Mouse (Mus musculus) forebrain, postnatal 0 days (tissue): Measurements from ENCODE around the gene Frmd5. TPM values are rescaled to one million over a fixed set of nuclear protein-coding genes. Genes with fewer than 3 reads are reported as not detected.
A peak's percentile ranks its signal among the peaks of the same experiment; 100 is the strongest.

ENCODE experiments used
- ATAC-seq: fragments of 200-750 bp; cut with Nextera tagmentation; 2 replicates; pipeline ENCODE4 v1.8.0; 2017; ENCODE audit warnings: mild to moderate bottlenecking, moderate library complexity
- DNase-seq: peaks from one replicate; pipeline ENCODE4 v3.0.0-alpha.2; 2015
- H3K27ac ChIP-seq: fragments of 300-500 bp; sonication (generic); 2 replicates; pipeline ENCODE4 v1.5.1; 2014; ENCODE audit warnings: low read depth, mild to moderate bottlenecking, antibody characterized with exemption, low read length, moderate library complexity, mixed read lengths
- H3K27me3 ChIP-seq: fragments of 300-500 bp; sonication (generic); 2 replicates; pipeline ENCODE4 v1.6.1; 2014; ENCODE audit warnings: mild to moderate bottlenecking, low read length, mixed read lengths; ENCODE audit not compliant: insufficient read depth
- H3K36me3 ChIP-seq: fragments of 300-500 bp; sonication (generic); 2 replicates; pipeline ENCODE4 v1.6.1; 2014; ENCODE audit warnings: mild to moderate bottlenecking, moderate library complexity; ENCODE audit not compliant: insufficient read depth
- H3K4me1 ChIP-seq: fragments of 300-500 bp; sonication (generic); 2 replicates; pipeline ENCODE4 v1.6.1; 2014; ENCODE audit warnings: antibody characterized with exemption; ENCODE audit not compliant: insufficient read depth
- H3K4me2 ChIP-seq: fragments of 300-500 bp; sonication (generic); 2 replicates; pipeline ENCODE4 v1.6.1; 2014; ENCODE audit warnings: low read depth, mild to moderate bottlenecking, moderate library complexity
- H3K4me3 ChIP-seq: fragments of 300-500 bp; sonication (generic); 2 replicates; pipeline ENCODE4 v1.5.1; 2014; ENCODE audit warnings: low read depth, low read length, mixed read lengths
- H3K9ac ChIP-seq: fragments of 300-500 bp; sonication (generic); 2 replicates; pipeline ENCODE4 v1.6.1; 2014; ENCODE audit warnings: mild to moderate bottlenecking
- H3K9me3 ChIP-seq: fragments of 300-500 bp; sonication (generic); 2 replicates; pipeline ENCODE4 v1.6.1; 2016; ENCODE audit warnings: low read length
- CTCF ChIP-seq: sonication (generic); IDR thresholded peaks from 2 replicates; pipeline ENCODE4 v1.5.1; 2016; ENCODE audit warnings: antibody characterized with exemption, control low read depth, low read depth
- WGBS: fragments of 180-500 bp; shearing (Covaris S2); extraction: QIAGEN DNeasy Blood & Tissue Kit; methylation state at CpG from one replicate; pipeline ENCODE4 v1.1.7; 2014; 5-methylcytosine and 5-hydroxymethylcytosine counted together
- polyA plus RNA-seq: library from polyadenylated mRNA; unstranded; fragments of >200 nt; fragmentation: Nextera tagmentation; extraction: Ambion mirVana; gene quantifications from 2 replicates; pipeline ENCODE4 v1.2.1, GENCODE M21; 2015
- total RNA-seq: library from RNA; depleted of rRNA; stranded (reverse); fragments of >200 nt; gene quantifications from 2 replicates; pipeline ENCODE4 v1.2.3, GENCODE M21; 2014

Frmd5 gene
- total and polyA plus RNA-seq, 2 experiments from 2014 or later: 15.7 to 53.3 TPM

GRCm38 (mm10) chr2:121600736-121601135, 206.2 kb downstream of the Frmd5 start:
- WGBS: 83% methylated on average over 8 of the region's 8 CpGs
- Histone ChIP-seq H3K4me1 (no peaks in the 10 kb centered on the region), H3K4me2 (no peak overlapping the region), H3K9me3 (no peaks in the 10 kb centered on the region), H3K9ac (no peak overlapping the region), H3K27me3 (no peaks in the 10 kb centered on the region), H3K4me3 (no peak overlapping the region), H3K27ac (no peak overlapping the region), H3K36me3 (no peaks in the 10 kb centered on the region)
- ATAC-seq (no peak), DNase-seq (no peak)
- no peak for TF ChIP-seq CTCF

DNA sequence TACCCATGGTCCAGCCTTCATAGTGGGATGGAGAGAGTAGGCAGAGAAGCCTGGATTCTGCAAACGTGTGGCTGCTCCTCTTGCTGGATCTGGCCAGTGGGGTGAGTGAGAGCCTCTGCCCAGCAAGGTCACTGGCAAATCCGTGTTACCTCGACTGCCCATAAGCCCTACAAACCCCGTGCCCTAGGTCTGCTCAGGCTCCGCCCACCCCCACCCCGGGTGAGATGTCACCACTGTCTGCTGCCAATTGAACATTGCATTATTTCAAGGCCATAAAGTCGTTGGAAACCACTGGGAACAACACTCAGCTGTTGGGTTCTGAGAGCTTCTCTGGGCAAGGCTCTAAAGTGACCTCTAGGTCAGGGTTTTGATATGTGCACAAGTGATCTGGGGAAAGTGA, 208.6 kb downstream of the Frmd5 start:
- WGBS: 73% methylated on average over 7 of the region's 7 CpGs
- H3K9ac ChIP-seq: no peak overlapping the region
- H3K36me3 ChIP-seq: no peaks in the 10 kb centered on the region
- no peaks in the 10 kb centered on the region for H3K27me3 ChIP-seq
- H3K9me3 ChIP-seq: no peaks in the 10 kb centered on the region
- TF ChIP-seq CTCF: no peak
- ATAC-seq: no peak
- no peak for DNase-seq
- no peak overlapping the region for H3K4me3 ChIP-seq
- no peak overlapping the region for H3K4me2 ChIP-seq
- no peaks in the 10 kb centered on the region; the same call in 1 of the 2 replicates for H3K4me1 ChIP-seq
- H3K27ac ChIP-seq: no peak overlapping the region

GRCm38 (mm10) chr2:121596621-121597020, 210.3 kb downstream of the Frmd5 start:
- no peak for DNase-seq
- Histone ChIP-seq H3K9ac (no peak overlapping the region), H3K4me1 (no peaks in the 10 kb centered on the region; the same call in 1 of the 2 replicates), H3K36me3 (no peaks in the 10 kb centered on the region), H3K4me2 (no peak overlapping the region), H3K4me3 (no peak overlapping the region), H3K9me3 (no peaks in the 10 kb centered on the region), H3K27ac (no peak overlapping the region), H3K27me3 (no peaks in the 10 kb centered on the region)
- ATAC-seq: no peak
- no peak for TF ChIP-seq CTCF
- WGBS: 91% methylated on average over 2 of the region's 2 CpGs

- Histone ChIP-seq H3K9me3 (no peaks in the 10 kb centered on the region), H3K4me2 (no peak overlapping the region), H3K4me1 (no peaks in the 10 kb centered on the region; the same call in 1 of the 2 replicates), H3K27ac (no peak overlapping the region), H3K27me3 (no peaks in the 10 kb centered on the region), H3K9ac (no peak overlapping the region), H3K4me3 (no peak overlapping the region), H3K36me3 (peaks cover 4% of the 10 kb centered on the region; the same call in 1 of the 2 replicates)
- DNase-seq (no peak), ATAC-seq (no peak)
- 46% methylated on average over 8 of the region's 8 CpGs for WGBS
- no peak for TF ChIP-seq CTCF
Observed at GRCm38 (mm10) chr2:121594660-121595291, 212.1 kb downstream of the Frmd5 start.

- H3K36me3 ChIP-seq: peaks cover 4% of the 10 kb centered on the region; the same call in 1 of the 2 replicates
- no peak for DNase-seq
- no peak overlapping the region for H3K4me3 ChIP-seq
- 28% methylated on average over 3 of the region's 3 CpGs for WGBS
- H3K27me3 ChIP-seq: no peaks in the 10 kb centered on the region
- TF ChIP-seq CTCF: no peak
- H3K27ac ChIP-seq: no peak overlapping the region
- H3K4me1 ChIP-seq: no peaks in the 10 kb centered on the region; the same call in 1 of the 2 replicates
- no peak overlapping the region for H3K4me2 ChIP-seq
- no peak overlapping the region for H3K9ac ChIP-seq
- no peaks in the 10 kb centered on the region for H3K9me3 ChIP-seq
- no peak for ATAC-seq
Observed at GRCm38 (mm10) chr2:121594131-121594530, 212.8 kb downstream of the Frmd5 start.

- H3K27me3 ChIP-seq: no peaks in the 10 kb centered on the region
- peaks cover 4% of the 10 kb centered on the region for H3K36me3 ChIP-seq
- peak; percentile 27; the same call in 1 of the 2 replicates for TF ChIP-seq CTCF
- H3K4me2 ChIP-seq: no peak overlapping the region
- no peak overlapping the region for H3K9ac ChIP-seq
- no peaks in the 10 kb centered on the region for H3K9me3 ChIP-seq
- peaks cover 3% of the 10 kb centered on the region for H3K4me1 ChIP-seq
- DNase-seq (peak; percentile 43), ATAC-seq (peak; percentile 61)
- no peak overlapping the region for H3K4me3 ChIP-seq
- H3K27ac ChIP-seq: no peak overlapping the region
- WGBS: 32% methylated on average over 4 of the region's 4 CpGs
Observed at GRCm38 (mm10) chr2:121588309-121588694, 218.6 kb downstream of the Frmd5 start.

GRCm38 (mm10) chr2:121587523-121588308, 219.2 kb downstream of the Frmd5 start:
- no peak for DNase-seq
- H3K9me3 ChIP-seq: no peaks in the 10 kb centered on the region
- H3K27ac ChIP-seq: no peak overlapping the region
- peaks cover 4% of the 10 kb centered on the region for H3K36me3 ChIP-seq
- no peak overlapping the region for H3K4me3 ChIP-seq
- H3K4me2 ChIP-seq: no peak overlapping the region
- ATAC-seq: peak; percentile 36; the same call in 1 of the 2 replicates
- H3K4me1 ChIP-seq: peaks cover 3% of the 10 kb centered on the region
- 29% methylated on average over 12 of the region's 12 CpGs for WGBS
- H3K9ac ChIP-seq: no peak overlapping the region
- TF ChIP-seq CTCF: no peak
- H3K27me3 ChIP-seq: no peaks in the 10 kb centered on the region
